Mouse (Mus musculus) hindbrain, postnatal 0 days (tissue): ENCODE results near the gene Snn. TPM values are rescaled to one million over a fixed set of nuclear protein-coding genes. Genes with fewer than 3 reads are reported as not detected.

Source experiments
- ATAC-seq: fragments of 200-750 bp; cut with Nextera tagmentation; 2 replicates; pipeline ENCODE4 v1.8.0; 2017; ENCODE audit warnings: mild to moderate bottlenecking, moderate TSS enrichment, moderate library complexity
- DNase-seq: peaks from one replicate; pipeline ENCODE4 v3.0.0-alpha.2; 2015; ENCODE audit warnings: low spot score
- H3K27ac ChIP-seq: fragments of 300-500 bp; sonication (generic); 2 replicates; pipeline ENCODE4 v1.5.1; 2014; ENCODE audit warnings: mild to moderate bottlenecking
- H3K27me3 ChIP-seq: fragments of 300-500 bp; sonication (generic); 2 replicates; pipeline ENCODE4 v1.6.1; 2014; ENCODE audit warnings: low read length, mixed read lengths; ENCODE audit not compliant: insufficient read depth
- H3K36me3 ChIP-seq: fragments of 300-500 bp; sonication (generic); 2 replicates; pipeline ENCODE4 v1.6.1; 2014; ENCODE audit warnings: low read length, mixed read lengths; ENCODE audit not compliant: insufficient read depth
- H3K4me1 ChIP-seq: fragments of 300-500 bp; sonication (generic); 2 replicates; pipeline ENCODE4 v1.6.1; 2014; ENCODE audit warnings: antibody characterized with exemption, low read length, mixed read lengths; ENCODE audit not compliant: insufficient read depth
- H3K4me2 ChIP-seq: fragments of 300-500 bp; sonication (generic); 2 replicates; pipeline ENCODE4 v1.6.1; 2014; ENCODE audit warnings: low read depth, mild to moderate bottlenecking, low read length, moderate library complexity, mixed read lengths
- H3K4me3 ChIP-seq: fragments of 300-500 bp; sonication (generic); 2 replicates; pipeline ENCODE4 v1.5.1; 2014; ENCODE audit warnings: low read length
- H3K9ac ChIP-seq: fragments of 300-500 bp; sonication (generic); replicated peaks from 2 replicates; pipeline ENCODE4 v1.6.1; 2014; ENCODE audit warnings: mild to moderate bottlenecking, low read length, moderate library complexity, mixed read lengths
- H3K9me3 ChIP-seq: fragments of 300-500 bp; sonication (generic); 2 replicates; pipeline ENCODE4 v1.6.1; 2016; ENCODE audit warnings: low read length, mixed read lengths
- CTCF ChIP-seq: IDR thresholded peaks from 2 replicates; pipeline ENCODE4 v1.5.1; 2016; ENCODE audit warnings: antibody characterized with exemption, control low read depth, low read depth
- WGBS: fragments of 180-500 bp; shearing (Covaris S2); extraction: QIAGEN DNeasy Blood & Tissue Kit; methylation state at CpG from one replicate; pipeline ENCODE4 v1.1.7; 2014; 5-methylcytosine and 5-hydroxymethylcytosine counted together
- polyA plus RNA-seq: library from polyadenylated mRNA; unstranded; fragments of >200 nt; fragmentation: Nextera tagmentation; extraction: Ambion mirVana; gene quantifications from 2 replicates; pipeline ENCODE4 v1.2.1, GENCODE M21; 2015
- total RNA-seq: library from RNA; depleted of rRNA; stranded (reverse); fragments of >200 nt; gene quantifications from 2 replicates; pipeline ENCODE4 v1.2.3, GENCODE M21; 2014

Gene Snn
- total and polyA plus RNA-seq, 2 experiments from 2014 or later = 123 to 241 TPM

DNA sequence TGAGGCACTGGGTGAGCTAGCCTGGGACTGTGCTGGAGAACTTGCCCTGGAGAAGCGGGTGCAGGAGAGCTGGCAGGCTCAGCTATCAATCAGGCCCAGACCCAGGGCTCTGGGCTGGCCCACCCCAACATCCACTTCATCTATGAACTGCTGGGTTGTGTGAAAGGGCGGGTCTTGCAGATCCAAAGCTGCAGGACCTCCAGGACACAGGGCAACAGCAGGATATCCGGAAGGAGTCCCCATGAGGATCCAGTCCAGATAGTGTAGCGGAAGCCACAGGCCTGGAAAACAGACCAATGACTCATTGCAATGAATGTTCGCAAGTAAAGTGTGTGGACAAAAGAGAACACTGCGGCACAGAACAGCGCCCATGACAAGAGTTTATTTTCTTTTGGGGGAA is 14.3 kb upstream of the Snn start:
- H3K4me2 ChIP-seq = no peak overlapping the region
- H3K4me3 ChIP-seq = no peak overlapping the region
- no peak for DNase-seq
- H3K4me1 ChIP-seq = no peaks in the 10 kb centered on the region
- no peak overlapping the region for H3K27ac ChIP-seq
- no peak for TF ChIP-seq CTCF
- ATAC-seq = no peak
- no peaks in the 10 kb centered on the region for H3K27me3 ChIP-seq
- H3K9me3 ChIP-seq = no peaks in the 10 kb centered on the region
- no peaks in the 10 kb centered on the region for H3K36me3 ChIP-seq
- H3K9ac ChIP-seq = no peak overlapping the region
- 77% methylated on average over 7 of the region's 7 CpGs for WGBS

DNA sequence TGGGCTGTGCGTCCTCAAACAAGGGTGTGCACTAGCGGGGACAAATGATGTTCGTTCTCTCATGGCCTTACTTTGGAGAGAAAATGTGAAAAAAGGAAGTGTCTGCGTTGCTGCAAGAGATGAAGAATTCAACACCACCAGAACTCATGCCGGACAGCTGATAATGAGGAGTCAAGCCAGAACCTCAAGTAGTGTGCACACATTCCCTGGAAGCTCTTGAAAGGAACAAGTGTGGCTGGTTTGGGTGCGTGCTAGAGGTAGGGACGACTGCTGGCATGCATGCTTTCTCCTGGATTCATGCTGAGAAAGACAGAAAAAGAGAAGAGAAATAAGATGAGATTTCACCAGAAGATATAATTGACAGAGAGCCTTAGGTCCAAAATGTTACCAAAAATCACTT is 13.6 kb upstream of the Snn start:
- Histone ChIP-seq H3K27me3 (no peaks in the 10 kb centered on the region), H3K36me3 (no peaks in the 10 kb centered on the region), H3K9me3 (no peaks in the 10 kb centered on the region), H3K4me3 (no peak overlapping the region), H3K4me1 (no peaks in the 10 kb centered on the region), H3K27ac (no peak overlapping the region), H3K9ac (no peak overlapping the region), H3K4me2 (no peak overlapping the region)
- TF ChIP-seq CTCF = no peak
- DNase-seq = no peak
- no peak for ATAC-seq
- WGBS = 86% methylated on average over 7 of the region's 7 CpGs

DNA sequence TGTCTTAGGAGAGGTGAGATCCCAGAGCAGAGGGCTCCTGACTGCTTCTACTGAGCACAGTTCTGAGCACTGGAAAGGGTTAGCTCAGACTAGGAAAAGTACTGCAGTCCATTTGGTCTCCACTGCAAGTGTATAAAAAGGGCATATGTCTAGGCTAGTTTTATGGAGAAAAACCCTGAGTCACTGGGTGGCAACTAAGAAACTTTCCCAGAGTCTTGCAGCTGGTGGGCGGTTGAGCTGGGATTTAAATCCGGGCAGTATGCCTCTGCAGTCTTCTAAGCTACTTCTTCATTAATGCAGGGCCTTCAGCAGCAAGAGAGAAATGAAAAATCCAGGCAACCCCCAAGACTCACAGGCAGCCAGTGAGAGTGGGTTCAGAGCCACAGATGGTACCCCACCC is 10.5 kb upstream of the Snn start:
- Histone ChIP-seq H3K27me3 (no peaks in the 10 kb centered on the region), H3K36me3 (no peaks in the 10 kb centered on the region)
- WGBS = 78% methylated on average over 2 of the region's 2 CpGs

DNA sequence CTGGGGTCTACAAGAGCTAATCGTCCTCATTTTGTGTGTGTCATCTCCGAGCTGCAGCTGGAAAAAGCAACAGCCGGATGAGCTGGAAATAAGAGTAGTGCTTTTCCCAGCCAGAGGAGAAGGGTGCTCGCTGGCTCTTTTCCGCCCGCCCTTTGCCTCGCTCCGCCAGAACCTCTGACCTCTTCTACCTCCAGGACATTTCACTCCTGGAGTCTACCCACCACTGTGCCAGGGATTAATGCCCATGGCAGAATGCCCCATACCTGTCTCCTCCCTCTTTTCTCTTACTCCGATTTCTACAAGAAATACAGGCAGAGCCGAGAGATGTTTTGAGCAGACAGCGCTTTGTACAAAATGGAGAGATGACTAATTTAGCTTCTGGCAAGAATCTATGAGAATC is 9.6 kb upstream of the Snn start:
- Histone ChIP-seq H3K36me3 (no peaks in the 10 kb centered on the region), H3K4me1 (no peaks in the 10 kb centered on the region), H3K27me3 (no peaks in the 10 kb centered on the region), H3K4me3 (no peak overlapping the region), H3K9ac (no peak overlapping the region), H3K27ac (no peak overlapping the region), H3K9me3 (no peaks in the 10 kb centered on the region), H3K4me2 (no peak overlapping the region)
- 89% methylated on average over 11 of the region's 11 CpGs for WGBS
- TF ChIP-seq CTCF = no peak
- DNase-seq (no peak), ATAC-seq (no peak)

More for the DNA sequence above, 10.5 kb upstream of the Snn start:
- no peaks in the 10 kb centered on the region for H3K4me1 ChIP-seq
- no peaks in the 10 kb centered on the region for H3K9me3 ChIP-seq
- no peak overlapping the region for H3K27ac ChIP-seq
- no peak overlapping the region for H3K4me3 ChIP-seq
- no peak overlapping the region for H3K9ac ChIP-seq
- no peak for DNase-seq
- ATAC-seq = no peak
- no peak overlapping the region for H3K4me2 ChIP-seq
- no peak for TF ChIP-seq CTCF

DNA sequence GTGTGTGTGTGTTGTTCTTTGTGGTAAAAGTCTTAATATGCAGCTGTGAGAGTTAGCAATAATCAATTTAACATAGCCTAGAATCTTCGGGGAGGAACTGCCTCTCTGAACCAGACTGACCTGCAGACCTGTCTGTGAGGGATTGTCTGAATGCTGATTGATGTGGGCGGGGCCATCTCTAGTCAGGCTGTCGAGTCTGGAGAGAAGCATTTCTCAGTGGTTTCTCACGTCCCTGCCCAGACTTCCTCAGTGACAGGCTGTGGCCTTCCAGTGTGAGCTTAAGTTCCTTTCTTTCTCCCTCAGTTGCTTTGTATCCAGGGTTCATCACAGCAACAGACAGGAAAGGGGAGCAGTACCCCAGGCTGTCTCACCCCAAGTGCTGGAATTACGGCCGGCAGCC is 6.3 kb upstream of the Snn start:
- Histone ChIP-seq H3K27ac (no peak overlapping the region), H3K4me3 (no peak overlapping the region), H3K9ac (no peak overlapping the region), H3K36me3 (no peaks in the 10 kb centered on the region), H3K9me3 (no peaks in the 10 kb centered on the region), H3K27me3 (no peaks in the 10 kb centered on the region), H3K4me1 (no peaks in the 10 kb centered on the region), H3K4me2 (no peak overlapping the region)
- ATAC-seq (no peak), DNase-seq (no peak)
- no peak for TF ChIP-seq CTCF
- WGBS = 66% methylated on average over 6 of the region's 6 CpGs

DNA sequence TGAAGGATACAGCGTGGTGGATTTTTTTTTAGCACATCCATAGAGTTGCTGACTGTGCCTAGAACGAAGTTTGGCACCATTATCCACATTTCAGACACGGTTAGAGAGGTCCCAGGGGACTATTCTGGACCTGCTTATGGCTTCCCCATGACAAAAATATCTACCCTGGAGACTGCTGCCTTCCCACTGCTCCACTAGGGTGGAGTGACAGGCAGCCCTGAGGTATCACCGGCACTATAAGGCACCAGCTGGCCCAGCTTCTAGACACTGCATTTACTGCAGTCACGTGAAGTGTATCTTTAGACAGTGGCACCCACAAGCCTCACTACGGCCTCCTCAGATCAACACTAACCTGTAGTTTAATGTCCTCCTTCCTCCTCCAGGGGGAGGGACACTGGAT is 5.9 kb upstream of the Snn start:
- Histone ChIP-seq H3K4me2 (no peak overlapping the region), H3K36me3 (no peaks in the 10 kb centered on the region), H3K27me3 (no peaks in the 10 kb centered on the region), H3K27ac (no peak overlapping the region), H3K9me3 (no peaks in the 10 kb centered on the region), H3K4me3 (no peak overlapping the region), H3K4me1 (no peaks in the 10 kb centered on the region), H3K9ac (no peak overlapping the region)
- no peak for DNase-seq
- ATAC-seq = no peak
- TF ChIP-seq CTCF = no peak
- 75% methylated on average over 6 of the region's 6 CpGs for WGBS

DNA sequence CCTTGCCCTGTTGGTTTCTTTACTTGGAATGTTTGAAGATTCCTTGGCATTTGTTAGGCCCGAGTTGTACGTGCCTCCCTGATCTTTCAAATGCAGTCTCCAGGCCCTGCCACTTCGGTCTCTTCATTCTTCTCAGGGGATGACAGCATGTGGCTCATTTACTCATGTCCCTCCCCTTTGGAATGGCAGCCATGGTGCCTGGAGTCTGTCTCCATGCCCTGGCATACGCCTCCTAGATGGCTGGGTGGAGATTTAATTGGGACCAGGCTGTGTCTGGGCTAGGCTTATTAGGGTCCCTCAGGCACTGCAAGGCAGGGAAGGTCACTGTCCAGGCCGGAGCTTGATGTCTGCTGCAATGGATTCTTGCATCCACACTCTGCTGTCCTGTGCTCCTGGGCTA is 4.8 kb upstream of the Snn start:
- DNase-seq = no peak
- H3K27me3 ChIP-seq = no peaks in the 10 kb centered on the region
- no peak overlapping the region for H3K4me2 ChIP-seq
- no peak overlapping the region for H3K27ac ChIP-seq
- TF ChIP-seq CTCF = no peak
- ATAC-seq = 0 out of 2 replicates have a peak, but pooled peaks have one; percentile 50
- 59% methylated on average over 5 of the region's 5 CpGs for WGBS
- no peak overlapping the region for H3K9ac ChIP-seq
- H3K36me3 ChIP-seq = no peaks in the 10 kb centered on the region
- no peak overlapping the region for H3K4me3 ChIP-seq
- no peaks in the 10 kb centered on the region for H3K4me1 ChIP-seq
- H3K9me3 ChIP-seq = no peaks in the 10 kb centered on the region
